Mouse (Mus musculus) liver, adult 2 months (tissue): ENCODE measurements around the gene Dvl1.

Experiments
- CTCF ChIP-seq: fragments of 200-500 bp; IDR thresholded peaks from 2 replicates; pipeline ENCODE4 v1.5.1; 2011; ENCODE audit warnings: low read depth, low read length, control low read depth
- POLR2A ChIP-seq: fragments of 200-500 bp; IDR thresholded peaks from 2 replicates; pipeline ENCODE4 v1.6.1; 2011; ENCODE audit warnings: low read length, control low read depth; ENCODE audit not compliant: insufficient read depth; ENCODE audit errors: extremely low read depth

DNA sequence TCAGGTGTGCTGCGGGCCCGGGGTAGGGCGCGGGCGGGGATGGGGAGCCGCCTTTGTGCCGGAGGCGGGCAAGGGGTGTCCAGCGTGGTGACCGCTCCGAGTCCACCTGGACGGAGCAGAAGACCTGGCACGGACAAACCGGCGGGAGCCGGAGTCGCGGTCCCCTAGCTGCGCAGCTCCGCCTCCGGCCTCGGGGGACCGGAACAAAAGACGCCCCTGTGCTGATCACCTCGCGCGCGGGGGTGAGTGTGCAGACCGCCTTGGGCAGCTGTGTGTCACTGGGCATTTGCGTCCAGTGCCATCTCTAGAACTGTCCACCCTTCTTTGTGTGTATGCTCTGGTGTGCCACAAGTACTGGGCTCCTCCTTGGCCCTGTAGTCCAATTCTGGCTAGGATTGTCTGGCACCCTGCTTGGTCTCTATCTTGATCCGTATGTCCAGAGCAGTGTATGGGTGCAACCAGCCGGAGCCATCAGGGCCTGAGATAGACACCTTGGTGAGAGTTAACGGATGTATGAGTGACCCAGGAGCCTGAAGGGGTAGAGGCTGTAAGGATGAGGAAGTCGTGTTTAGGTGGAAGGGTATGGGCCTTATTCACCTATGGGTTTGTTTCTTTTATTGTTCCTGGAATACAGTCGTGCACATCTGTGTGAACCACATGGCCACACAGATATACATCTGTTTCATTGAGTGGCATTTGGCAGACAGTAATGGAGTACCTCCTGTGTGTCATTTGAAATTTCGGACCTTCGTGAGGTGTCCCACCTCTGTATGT, 45.4 kb downstream of the Dvl1 start:
- TF ChIP-seq CTCF (no peak), POLR2A (no peak)
